Mouse (Mus musculus): ENCODE results near the gene Usp30. TPM values are rescaled to one million over a fixed set of nuclear protein-coding genes. Genes with fewer than 3 reads are reported as not detected.
A peak's percentile ranks its signal among the peaks of the same experiment; 100 is the strongest.

The Usp30 gene
- polyA plus RNA-seq, 1 experiment from 2014 or later: 5.5 TPM

- Histone ChIP-seq H3K9me3 (ENCODE audit: control insufficient read depth) (no peaks in the 10 kb centered on the region), H3K36me3 (ENCODE audit: control insufficient read depth, insufficient read depth) (no peaks in the 10 kb centered on the region), H3K9ac (ENCODE audit: low read depth, low read length) (no peak overlapping the region), H3K4me3 (ENCODE audit: low read depth, low read length) (no peak overlapping the region), H3K4me2 (replicated peaks; ENCODE audit: low read depth) (no peak overlapping the region), H3K27ac (ENCODE audit: low read depth, low read length) (no peak overlapping the region), H3K27me3 (replicated peaks; ENCODE audit: control insufficient read depth, insufficient read depth, low read length) (peaks cover 11% of the 10 kb centered on the region; the same call in 1 of the 2 replicates), H3K4me1 (replicated peaks; ENCODE audit: control insufficient read depth, insufficient read depth, low read length) (no peaks in the 10 kb centered on the region)
- WGBS: 29% methylated on average over 7 of the region's 7 CpGs
- ATAC-seq: no peak
- TF ChIP-seq CTCF (IDR thresholded peaks at IDR 0.05; ENCODE audit: low read depth): no peak
Observed at GRCm38 (mm10) chr5:114090421-114091013, 25.3 kb downstream of the Usp30 start.

GRCm38 (mm10) chr5:114091057-114091807 lies 26.0 kb downstream of the Usp30 start, which contains the start of gene Svop:
Gene Svop, minus strand, starts transcription at chr5:114091570.
- Histone ChIP-seq H3K9ac (ENCODE audit: low read depth, low read length) (no peak within 1 kb of the TSS), H3K4me2 (replicated peaks; ENCODE audit: low read depth) (peak within 1 kb of the TSS; percentile 56), H3K4me1 (replicated peaks; ENCODE audit: control insufficient read depth, insufficient read depth, low read length) (no peaks in the 10 kb centered on the region), H3K27me3 (replicated peaks; ENCODE audit: control insufficient read depth, insufficient read depth, low read length) (peaks cover 11% of the 10 kb centered on the region; the same call in 1 of the 2 replicates), H3K9me3 (ENCODE audit: control insufficient read depth) (no peaks in the 10 kb centered on the region), H3K36me3 (ENCODE audit: control insufficient read depth, insufficient read depth) (no peaks in the 10 kb centered on the region), H3K27ac (ENCODE audit: low read depth, low read length) (no peak within 1 kb of the TSS), H3K4me3 (ENCODE audit: low read depth, low read length) (no peak within 1 kb of the TSS; the same call in 1 of the 2 replicates)
- no peak for TF ChIP-seq CTCF (IDR thresholded peaks at IDR 0.05; ENCODE audit: low read depth)
- 3% methylated on average over 39 of the region's 40 CpGs for WGBS
- peak; percentile 16; the same call in 1 of the 2 replicates for ATAC-seq

DNA sequence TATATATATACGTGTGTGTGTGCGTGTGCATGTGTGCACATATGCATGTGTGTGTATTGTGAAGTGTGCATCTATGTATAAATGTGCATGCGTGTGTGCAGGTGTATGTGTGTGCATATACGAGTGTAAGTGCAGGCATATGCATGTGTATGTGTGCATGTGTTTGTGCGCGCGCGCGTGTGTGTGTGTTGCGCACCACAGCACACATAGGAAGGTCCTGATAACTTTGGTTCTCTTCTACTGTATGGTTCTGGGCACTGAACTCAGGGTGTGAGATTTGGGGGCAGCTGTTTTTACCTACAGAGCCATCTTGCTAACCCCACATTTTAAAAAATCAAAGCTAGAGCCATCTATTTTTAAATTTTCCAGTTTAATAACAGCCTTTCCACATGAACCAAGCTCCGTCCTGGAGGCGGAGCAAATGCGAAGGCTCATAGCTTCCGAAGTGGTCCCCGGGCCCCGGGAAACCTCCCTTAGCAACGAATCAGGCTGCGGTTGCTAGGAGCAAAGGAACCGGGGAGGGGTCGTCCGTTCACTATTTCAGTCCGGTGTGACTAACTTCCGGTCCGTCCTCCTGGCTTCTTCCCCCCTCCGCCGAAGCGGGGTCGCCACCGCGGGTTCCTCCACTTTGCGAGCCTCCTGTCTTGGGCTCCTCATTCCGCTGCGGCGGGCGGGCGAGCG lies 34.6 kb downstream of the Usp30 start:
- 9% methylated on average over 37 of the region's 37 CpGs for WGBS
- H3K4me1 ChIP-seq (replicated peaks; ENCODE audit: control insufficient read depth, insufficient read depth, low read length): 0 out of 2 replicates have a peak, but pooled peaks cover 3% of the 10 kb centered on the region
- H3K27ac ChIP-seq (ENCODE audit: low read depth, low read length): peak overlapping the region; percentile 28; the same call in 1 of the 2 replicates
- H3K9ac ChIP-seq (ENCODE audit: low read depth, low read length): peak overlapping the region; percentile 85
- no peaks in the 10 kb centered on the region for H3K27me3 ChIP-seq (replicated peaks; ENCODE audit: control insufficient read depth, insufficient read depth, low read length)
- H3K4me2 ChIP-seq (replicated peaks; ENCODE audit: low read depth): peak overlapping the region; percentile 95
- ATAC-seq: peak; percentile 89
- peak; percentile 9; the same call in 1 of the 2 replicates for TF ChIP-seq CTCF (IDR thresholded peaks at IDR 0.05; ENCODE audit: low read depth)
- peaks cover 19% of the 10 kb centered on the region for H3K36me3 ChIP-seq (ENCODE audit: control insufficient read depth, insufficient read depth)
- no peaks in the 10 kb centered on the region for H3K9me3 ChIP-seq (ENCODE audit: control insufficient read depth)
- peak overlapping the region; percentile 93 for H3K4me3 ChIP-seq (ENCODE audit: low read depth, low read length)

GRCm38 (mm10) chr5:114100390-114101099 lies 35.3 kb downstream of the Usp30 start:
- ATAC-seq: peak; percentile 64
- Histone ChIP-seq H3K4me1 (replicated peaks; ENCODE audit: control insufficient read depth, insufficient read depth, low read length) (0 out of 2 replicates have a peak, but pooled peaks cover 3% of the 10 kb centered on the region), H3K9me3 (ENCODE audit: control insufficient read depth) (no peaks in the 10 kb centered on the region), H3K4me3 (ENCODE audit: low read depth, low read length) (peak overlapping the region; percentile 93), H3K9ac (ENCODE audit: low read depth, low read length) (peak overlapping the region; percentile 85), H3K36me3 (ENCODE audit: control insufficient read depth, insufficient read depth) (peaks cover 24% of the 10 kb centered on the region), H3K27ac (ENCODE audit: low read depth, low read length) (peak overlapping the region; percentile 28; the same call in 1 of the 2 replicates), H3K4me2 (replicated peaks; ENCODE audit: low read depth) (peak overlapping the region; percentile 95), H3K27me3 (replicated peaks; ENCODE audit: control insufficient read depth, insufficient read depth, low read length) (no peaks in the 10 kb centered on the region)
- 3% methylated on average over 47 of the region's 64 CpGs for WGBS
- no peak for TF ChIP-seq CTCF (IDR thresholded peaks at IDR 0.05; ENCODE audit: low read depth)

DNA sequence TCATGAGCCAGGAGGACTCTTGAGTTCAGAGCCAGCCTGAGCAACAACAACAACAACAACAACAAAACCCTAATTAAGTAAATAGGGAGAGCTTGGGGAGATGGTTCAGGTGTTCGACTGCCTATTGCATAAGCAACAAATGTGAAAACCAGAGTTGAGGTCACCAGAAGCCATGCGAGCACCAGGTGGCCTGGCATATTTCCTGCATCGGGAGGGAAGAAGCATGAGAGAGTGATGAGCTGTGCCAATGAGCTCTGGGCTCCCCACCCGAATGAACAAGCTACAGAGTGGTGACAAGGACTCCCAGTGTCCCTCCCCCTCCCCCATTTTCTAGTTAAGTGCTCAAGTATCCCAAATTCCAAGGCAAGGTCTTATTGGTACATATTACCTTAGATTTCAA lies 36.6 kb downstream of the Usp30 start:
- H3K4me1 ChIP-seq (replicated peaks; ENCODE audit: control insufficient read depth, insufficient read depth, low read length): 0 out of 2 replicates have a peak, but pooled peaks cover 3% of the 10 kb centered on the region
- WGBS: 83% methylated on average over 4 of the region's 4 CpGs

More for the DNA sequence above, 36.6 kb downstream of the Usp30 start:
- H3K27ac ChIP-seq (ENCODE audit: low read depth, low read length): no peak overlapping the region
- no peak for ATAC-seq
- H3K9me3 ChIP-seq (ENCODE audit: control insufficient read depth): no peaks in the 10 kb centered on the region
- H3K4me3 ChIP-seq (ENCODE audit: low read depth, low read length): no peak overlapping the region
- peaks cover 35% of the 10 kb centered on the region for H3K36me3 ChIP-seq (ENCODE audit: control insufficient read depth, insufficient read depth)
- no peak overlapping the region for H3K4me2 ChIP-seq (replicated peaks; ENCODE audit: low read depth)
- no peak overlapping the region for H3K9ac ChIP-seq (ENCODE audit: low read depth, low read length)
- TF ChIP-seq CTCF (IDR thresholded peaks at IDR 0.05; ENCODE audit: low read depth): no peak
- no peaks in the 10 kb centered on the region for H3K27me3 ChIP-seq (replicated peaks; ENCODE audit: control insufficient read depth, insufficient read depth, low read length)

All from intestine, postnatal 0 days (tissue).